9 mouse cellular contexts compared by ENCODE assay signal in the genomic region with DNA sequence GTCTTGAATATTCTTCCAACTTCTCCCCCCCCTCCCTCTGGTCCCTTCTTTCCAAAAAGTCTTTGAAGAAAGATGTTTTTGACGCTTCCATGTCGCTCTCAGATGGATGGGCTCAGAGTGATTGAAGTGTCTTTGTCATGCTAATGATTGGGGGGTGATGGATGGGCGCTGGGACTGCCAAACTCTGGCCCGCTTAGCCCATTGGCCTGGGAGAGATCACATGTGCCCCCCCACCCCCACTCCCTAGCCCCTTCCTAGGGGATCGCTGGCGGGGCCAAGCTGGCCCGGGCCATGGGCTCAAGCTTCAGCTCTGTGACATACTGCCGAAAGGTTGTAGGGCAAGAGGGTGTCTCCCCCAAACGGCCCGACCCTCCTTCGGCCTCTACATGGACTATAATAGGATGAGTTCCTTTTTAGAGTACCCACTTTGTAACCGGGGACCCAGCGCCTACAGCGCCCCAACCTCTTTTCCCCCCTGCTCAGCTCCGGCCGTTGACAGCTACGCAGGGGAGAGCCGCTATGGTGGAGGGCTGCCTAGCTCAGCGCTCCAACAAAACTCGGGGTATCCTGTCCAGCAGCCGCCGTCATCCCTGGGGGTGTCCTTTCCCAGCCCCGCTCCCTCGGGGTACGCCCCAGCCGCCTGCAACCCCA. TPM values are rescaled to one million over a fixed set of nuclear protein-coding genes. Genes with fewer than 3 reads are reported as not detected.
DNase-seq lines count a peak whose midpoint lies in the region; ATAC-seq and TF ChIP-seq lines count a peak whose summit lies in the region.
"Had no signal": no experiment of that assay in that cellular context is flagged by ENCODE, and none has a peak within 500 bp of the region (broad histone marks: within the 10 kb centered on the region; RNA-seq: fewer than 3 reads in every experiment).

TSS of gene Hoxb1 (plus strand) at position 312 of the 651 bp plus-strand sequence.

- H3K27ac ChIP-seq in heart, embryonic 12.5 days (ENCODE audit: poor library complexity, severe bottlenecking): no peak within 1 kb of the TSS
- no peak within 1 kb of the TSS for H3K27ac ChIP-seq in midbrain, embryonic 11.5 days (ENCODE audit: low read depth, low read length)
- no peak within 1 kb of the TSS for H3K27ac ChIP-seq in midbrain, embryonic 15.5 days
- no peak within 1 kb of the TSS; the same call in 1 of the 2 replicates for H3K27ac ChIP-seq in limb, embryonic 10.5 days
- H3K27ac ChIP-seq in stomach, postnatal 0 days (replicated peaks): no peak within 1 kb of the TSS

- H3K9me3 ChIP-seq in heart, embryonic 12.5 days (replicated peaks): no peaks in the 10 kb centered on the region
- no peaks in the 10 kb centered on the region for H3K9me3 ChIP-seq in midbrain, embryonic 11.5 days (ENCODE audit: control insufficient read depth, low read length)
- H3K9me3 ChIP-seq in midbrain, embryonic 15.5 days: no peaks in the 10 kb centered on the region
- no peaks in the 10 kb centered on the region for H3K9me3 ChIP-seq in limb, embryonic 10.5 days (replicated peaks)
- no peaks in the 10 kb centered on the region for H3K9me3 ChIP-seq in stomach, postnatal 0 days (ENCODE audit: control insufficient read depth, low read length)

- ATAC-seq in heart, embryonic 12.5 days (ENCODE audit: insufficient number of reproducible peaks, low FRiP score): no peak
- no peak for ATAC-seq in midbrain, embryonic 11.5 days (ENCODE audit: low FRiP score)
- no peak for ATAC-seq in midbrain, embryonic 15.5 days (replicated peaks)
- no peak; the same call in 1 of the 2 replicates for ATAC-seq in stomach, postnatal 0 days (ENCODE audit: low FRiP score, low TSS enrichment)

- peak within 1 kb of the TSS; percentile 4; the same call in 1 of the 2 replicates for H3K4me3 ChIP-seq in heart, embryonic 12.5 days
- no peak within 1 kb of the TSS for H3K4me3 ChIP-seq in midbrain, embryonic 11.5 days (ENCODE audit: low read depth, low read length)
- no peak within 1 kb of the TSS for H3K4me3 ChIP-seq in midbrain, embryonic 15.5 days
- H3K4me3 ChIP-seq in limb, embryonic 10.5 days: peak within 1 kb of the TSS; percentile 38
- peak within 1 kb of the TSS; percentile 3; the same call in 1 of the 2 replicates for H3K4me3 ChIP-seq in stomach, postnatal 0 days (ENCODE audit: low read depth, low read length)

- 4% methylated on average over 26 of the region's 26 CpGs for WGBS in heart, embryonic 12.5 days
- WGBS in midbrain, embryonic 11.5 days: 1% methylated on average over 26 of the region's 26 CpGs
- 4% methylated on average over 26 of the region's 26 CpGs for WGBS in midbrain, embryonic 15.5 days
- WGBS in limb, embryonic 10.5 days: 1% methylated on average over 26 of the region's 26 CpGs
- WGBS in stomach, postnatal 0 days: 26% methylated on average over 25 of the region's 26 CpGs

- TF ChIP-seq CTCF in stomach, postnatal 0 days (IDR thresholded peaks at IDR 0.05; ENCODE audit: low read depth): no peak

- H3K27me3 ChIP-seq in heart, embryonic 12.5 days (replicated peaks): peaks cover 89% of the 10 kb centered on the region
- peaks cover 92% of the 10 kb centered on the region for H3K27me3 ChIP-seq in midbrain, embryonic 11.5 days (ENCODE audit: control insufficient read depth, insufficient read depth, low read length)
- H3K27me3 ChIP-seq in midbrain, embryonic 15.5 days (replicated peaks): peaks cover 94% of the 10 kb centered on the region
- H3K27me3 ChIP-seq in limb, embryonic 10.5 days (ENCODE audit: low read depth, poor library complexity, severe bottlenecking): peaks cover 94% of the 10 kb centered on the region
- H3K27me3 ChIP-seq in stomach, postnatal 0 days (ENCODE audit: control insufficient read depth, insufficient read depth, low read length): peaks cover 5% of the 10 kb centered on the region; the same call in 1 of the 2 replicates

- peak within 1 kb of the TSS; percentile 20 for H3K4me2 ChIP-seq in heart, embryonic 12.5 days
- H3K4me2 ChIP-seq in midbrain, embryonic 11.5 days: no peak within 1 kb of the TSS
- H3K4me2 ChIP-seq in midbrain, embryonic 15.5 days: no peak within 1 kb of the TSS
- peak within 1 kb of the TSS; percentile 29 for H3K4me2 ChIP-seq in stomach, postnatal 0 days (replicated peaks; ENCODE audit: low read depth)

- TF ChIP-seq EP300 in stomach, postnatal 0 days (optimal IDR thresholded peaks at IDR 0.05): no peak

- H3K9ac ChIP-seq in heart, embryonic 12.5 days: no peak within 1 kb of the TSS
- no peak within 1 kb of the TSS for H3K9ac ChIP-seq in midbrain, embryonic 11.5 days (ENCODE audit: low read length)
- H3K9ac ChIP-seq in midbrain, embryonic 15.5 days: no peak within 1 kb of the TSS
- no peak within 1 kb of the TSS for H3K9ac ChIP-seq in stomach, postnatal 0 days (ENCODE audit: low read length)

- no peak for DNase-seq in heart, adult 18-20 months
- peak; percentile 90 for DNase-seq in midbrain, embryonic 11.5 days (ENCODE audit: low spot score, missing footprints)
- peak; percentile 54 for DNase-seq in limb, embryonic 10.5 days (ENCODE audit: low spot score)
- no peak for DNase-seq in stomach, postnatal 0 days (ENCODE audit: low spot score)
- DNase-seq in natural killer cell, adult 2 months (ENCODE audit: low spot score in 2 of 2): no peak
- no peak for DNase-seq in cerebellum, adult 9-10 months

- peaks cover 4% of the 10 kb centered on the region; the same call in 1 of the 2 replicates for H3K4me1 ChIP-seq in heart, embryonic 12.5 days (replicated peaks)
- no peaks in the 10 kb centered on the region for H3K4me1 ChIP-seq in midbrain, embryonic 11.5 days (ENCODE audit: control insufficient read depth, insufficient read depth, low read length)
- H3K4me1 ChIP-seq in midbrain, embryonic 15.5 days: no peaks in the 10 kb centered on the region
- H3K4me1 ChIP-seq in limb, embryonic 10.5 days: peaks cover 42% of the 10 kb centered on the region
- 0 out of 2 replicates have a peak, but pooled peaks cover 4% of the 10 kb centered on the region for H3K4me1 ChIP-seq in stomach, postnatal 0 days (replicated peaks; ENCODE audit: control insufficient read depth, insufficient read depth)

- H3K36me3 ChIP-seq in heart, embryonic 12.5 days: no peaks in the 10 kb centered on the region
- no peaks in the 10 kb centered on the region for H3K36me3 ChIP-seq in midbrain, embryonic 11.5 days (ENCODE audit: control insufficient read depth, insufficient read depth, low read length)
- H3K36me3 ChIP-seq in midbrain, embryonic 15.5 days (replicated peaks): no peaks in the 10 kb centered on the region
- no peaks in the 10 kb centered on the region for H3K36me3 ChIP-seq in limb, embryonic 10.5 days
- no peaks in the 10 kb centered on the region for H3K36me3 ChIP-seq in stomach, postnatal 0 days (ENCODE audit: control insufficient read depth, insufficient read depth, low read length)

RNA-seq across cellular contexts. Expression of gene Hoxb1, which starts in this region (rescaled TPM):
- not detected in 2 replicates for polyA plus RNA-seq in heart, embryonic 12.5 days (2016; fragmentation: Nextera tagmentation; extraction: Ambion mirVana)
- total RNA-seq in heart, adult 18-20 months (2021): not detected
- polyA plus RNA-seq in midbrain, embryonic 11.5 days (2014; fragmentation: Nextera tagmentation; extraction: Ambion mirVana): not detected in 2 replicates
- not detected in 2 replicates for polyA plus RNA-seq in midbrain, embryonic 15.5 days (2015; fragmentation: Nextera tagmentation; extraction: Ambion mirVana)
- polyA plus RNA-seq in limb, embryonic 10.5 days (2016; fragmentation: Nextera tagmentation; extraction: Ambion mirVana): 0.78 and 0.83 TPM in 2 replicates
- 0.06 TPM in 1 of 2 replicates, not detected in the other for polyA plus RNA-seq in stomach, postnatal 0 days (2015; fragmentation: Nextera tagmentation; extraction: Ambion mirVana)
- total RNA-seq: layer of hippocampus, postnatal 10 days had no signal

Comparison
In these comparisons a context has a peak if more than half of its experiments do, and no peak if none do; other contexts are left out.
1. Peak in DNase-seq in midbrain, embryonic 11.5 days; RNA of the gene not detected or under 1 TPM.
2. Peak in DNase-seq and H3K4me3 ChIP-seq in limb, embryonic 10.5 days; RNA of the gene not detected or under 1 TPM.
3. H3K4me2 ChIP-seq: peak in heart, embryonic 12.5 days (single experiment) and stomach, postnatal 0 days (single experiment); none in midbrain, embryonic 11.5 days (single experiment) and midbrain, embryonic 15.5 days (single experiment).
4. H3K4me3 ChIP-seq: peak in heart, embryonic 12.5 days (single experiment) and stomach, postnatal 0 days (single experiment); none in midbrain, embryonic 11.5 days (single experiment) and midbrain, embryonic 15.5 days (single experiment).